Mouse (Mus musculus) left cerebral cortex, adult 2 months (tissue): ENCODE measurements at regions not wholly inside any gene's neighbourhood (a gene's known extent, or its start where the extent isn't known, plus 50 kb on each side); places are given as distances from the start of the nearest gene placed in this dataset.

Experiments
- DNase-seq, 2 experiments: peaks; one replicate each; pipeline ENCODE4 v3.0.0; 2021 to 2022; ENCODE audit warnings: low spot score in 2 of 2, mixed read lengths in 1 of 2; ENCODE audit errors: extremely low spot score in 1 of 2
- H3K27ac ChIP-seq: fragments of 200-600 bp; 2 replicates; pipeline ENCODE4 v1.8.1; 2022
- H3K4me3 ChIP-seq: fragments of 200-600 bp; 2 replicates; pipeline ENCODE4 v1.8.1; 2022
- CTCF ChIP-seq: fragments of 200-600 bp; IDR thresholded peaks from 2 replicates; pipeline ENCODE4 v1.8.1; 2022; ENCODE audit warnings: antibody characterized with exemption, mild to moderate bottlenecking, moderate library complexity
- intact Hi-C: fragments of 180-260 bp; cut with DNase I; formaldehyde crosslinking; loops from one replicate; pipeline ENCODE4 v1.15.1; 2025

- no peak for TF ChIP-seq CTCF
- DNase-seq: no peak
- Histone ChIP-seq H3K27ac (no peak overlapping the region), H3K4me3 (no peak overlapping the region)
- intact Hi-C loops: no loop called here
These were observed 71.2 kb downstream of the Gadd45g start for GRCm38 (mm10) chr13:51917658-51918057.

- no peak for TF ChIP-seq CTCF
- no peak overlapping the region for H3K4me3 ChIP-seq
- H3K27ac ChIP-seq: no peak overlapping the region
- intact Hi-C loops: no loop called here
- DNase-seq: no peak
These were observed 71.6 kb downstream of the Gadd45g start for GRCm38 (mm10) chr13:51918108-51918507.

GRCm38 (mm10) chr13:51918781-51919170 is 72.3 kb downstream of the Gadd45g start:
- no peak for TF ChIP-seq CTCF
- no peak for DNase-seq
- Histone ChIP-seq H3K27ac (no peak overlapping the region), H3K4me3 (no peak overlapping the region)
- intact Hi-C loops: no loop called here

GRCm38 (mm10) chr13:51919171-51919793 is 72.8 kb downstream of the Gadd45g start:
- intact Hi-C loops: no loop called here
- H3K4me3 ChIP-seq: no peak overlapping the region
- no peak for TF ChIP-seq CTCF
- no peak for DNase-seq
- H3K27ac ChIP-seq: no peak overlapping the region

DNA sequence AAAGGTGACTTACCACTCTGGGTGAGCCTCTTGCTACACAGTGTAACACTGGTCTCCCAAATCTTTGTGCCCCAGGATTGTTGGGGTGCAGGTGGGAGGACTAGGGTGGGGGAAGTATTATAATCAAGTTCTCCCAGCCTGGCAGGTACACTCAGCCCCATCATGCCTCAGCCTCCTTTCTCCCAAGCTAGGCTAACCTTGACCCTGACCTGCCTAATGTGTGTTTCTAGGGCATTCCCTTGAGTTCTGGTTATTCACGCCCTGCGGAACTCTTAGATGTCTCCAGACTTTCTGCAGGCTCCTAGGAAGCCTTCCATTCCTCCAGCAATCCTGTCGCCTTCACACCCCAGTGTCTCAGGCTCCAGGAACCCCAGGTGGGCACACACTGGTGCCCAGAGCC is 73.5 kb downstream of the Gadd45g start:
- no peak for DNase-seq
- no peak for TF ChIP-seq CTCF
- intact Hi-C loops: no loop called here
- no peak overlapping the region for H3K4me3 ChIP-seq
- no peak overlapping the region for H3K27ac ChIP-seq

GRCm38 (mm10) chr13:51920511-51921351 is 74.3 kb downstream of the Gadd45g start:
- H3K27ac ChIP-seq: no peak overlapping the region
- no peak; the same call in 1 of the 2 replicates for TF ChIP-seq CTCF
- intact Hi-C loops: no loop called here
- no peak overlapping the region for H3K4me3 ChIP-seq
- no peak for DNase-seq

GRCm38 (mm10) chr13:51921550-51921949 is 75.1 kb downstream of the Gadd45g start:
- H3K4me3 ChIP-seq: no peak overlapping the region
- TF ChIP-seq CTCF: no peak
- no peak overlapping the region for H3K27ac ChIP-seq
- intact Hi-C loops: no loop called here
- no peak for DNase-seq

- no peak for TF ChIP-seq CTCF
- DNase-seq: no peak
- Histone ChIP-seq H3K4me3 (no peak overlapping the region), H3K27ac (no peak overlapping the region)
- intact Hi-C loops: no loop called here
These were observed 80.3 kb downstream of the Gadd45g start for GRCm38 (mm10) chr13:51926764-51927163.

- intact Hi-C loops: loop anchor here (1.0 kb wide), 1 partner anchor 80 kb away; no protein-coding TSS in a partner anchor
- Histone ChIP-seq H3K4me3 (no peak overlapping the region), H3K27ac (no peak overlapping the region)
- DNase-seq: no peak
- no peak for TF ChIP-seq CTCF
These were observed 83.3 kb downstream of the Gadd45g start for GRCm38 (mm10) chr13:51929730-51930129.

DNA sequence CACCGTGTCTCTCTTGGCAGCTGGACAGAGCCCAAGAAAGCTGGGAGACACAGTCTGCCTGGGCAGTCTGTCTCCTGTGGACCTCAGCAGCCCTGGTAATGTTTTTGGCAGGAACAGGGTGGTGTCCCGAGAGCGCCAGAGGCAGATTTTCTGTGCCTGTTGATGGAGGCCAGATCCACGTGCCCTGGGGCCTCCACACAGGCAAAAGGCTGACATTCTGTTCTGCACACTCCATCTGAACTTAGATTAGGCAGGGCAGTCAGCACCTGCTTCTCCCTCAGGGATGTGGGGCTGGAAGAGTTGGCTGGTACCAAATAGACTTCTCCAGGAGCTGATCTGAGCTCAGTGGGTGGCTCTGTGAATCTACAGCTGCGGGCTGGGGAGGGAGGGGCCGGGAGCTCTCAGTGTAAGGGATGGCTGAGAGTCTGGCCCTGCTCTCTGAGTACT is 83.8 kb downstream of the Gadd45g start:
- intact Hi-C loops: loop anchor here (1.0 kb wide), 1 partner anchor 81 kb away; no protein-coding TSS in a partner anchor
- TF ChIP-seq CTCF: no peak
- DNase-seq: peak in 1 of 2 experiments; percentile 13
- H3K27ac ChIP-seq: no peak overlapping the region; the same call in 1 of the 2 replicates
- H3K4me3 ChIP-seq: no peak overlapping the region

GRCm38 (mm10) chr13:51930931-51931330 is 84.5 kb downstream of the Gadd45g start:
- intact Hi-C loops: loop anchor here (1.0 kb wide), 1 partner anchor 82 kb away; no protein-coding TSS in a partner anchor

GRCm38 (mm10) chr13:51935827-51936226 is 89.3 kb downstream of the Gadd45g start:
- no peak for DNase-seq
- TF ChIP-seq CTCF: no peak
- Histone ChIP-seq H3K4me3 (no peak overlapping the region), H3K27ac (no peak overlapping the region)
- intact Hi-C loops: no loop called here

More at GRCm38 (mm10) chr13:51930931-51931330, 84.5 kb downstream of the Gadd45g start:
- no peak for DNase-seq
- Histone ChIP-seq H3K27ac (no peak overlapping the region), H3K4me3 (no peak overlapping the region)
- no peak for TF ChIP-seq CTCF
